ENCODE assay signal across 25 mouse cellular contexts in genomic region chr2:27591668-27592067, GRCm38 (mm10).
DNase-seq lines count a peak whose midpoint lies in the region; ATAC-seq lines count a peak whose summit lies in the region.
"Had no signal": no experiment of that assay in that cellular context is flagged by ENCODE, and none has a peak within 500 bp of the region (broad histone marks: within the 10 kb centered on the region; RNA-seq: fewer than 3 reads in every experiment).

No protein-coding gene starts in this region.

- H3K4me3 ChIP-seq in intestine, embryonic 15.5 days (replicated peaks) = no peak overlapping the region
- no peak overlapping the region for H3K4me3 ChIP-seq in limb, embryonic 12.5 days (replicated peaks)
- no peak overlapping the region for H3K4me3 ChIP-seq in kidney, embryonic 15.5 days (replicated peaks)
- H3K4me3 ChIP-seq: embryonic facial prominence, embryonic 10.5 days; embryonic facial prominence, embryonic 13.5 days; erythroblast, embryonic 14.5 days; forebrain, embryonic 13.5 days; hindbrain, embryonic 12.5 days; hindbrain, embryonic 15.5 days had no signal

- peak; percentile 14 for DNase-seq in hindlimb bud, embryonic 11.5 days (ENCODE audit: extremely low spot score, low read depth, low spot score)
- DNase-seq in large intestine, adult 2 months (ENCODE audit: low read depth, low spot score) = peak; percentile 55
- DNase-seq in spleen, adult 12 weeks (ENCODE audit: low spot score) = no peak
- no peak for DNase-seq in kidney, adult 9 months
- no peak for DNase-seq in urinary bladder, postnatal 36 days (ENCODE audit: low spot score in 2 of 2)
- DNase-seq: adrenal gland, adult 2 months; adrenal gland, postnatal 25 days; cerebellum, adult 11-12 months; cerebellum, adult 8-10 months; cerebellum, postnatal 10 days; cerebellum, postnatal 36 days; embryo, embryonic 11 days; gastrocnemius, postnatal 25 days had no signal

- no peaks in the 10 kb centered on the region for H3K36me3 ChIP-seq in intestine, embryonic 15.5 days
- no peaks in the 10 kb centered on the region for H3K36me3 ChIP-seq in limb, embryonic 12.5 days
- no peaks in the 10 kb centered on the region for H3K36me3 ChIP-seq in kidney, embryonic 15.5 days
- H3K36me3 ChIP-seq: embryonic facial prominence, embryonic 10.5 days; embryonic facial prominence, embryonic 13.5 days; hindbrain, embryonic 12.5 days; hindbrain, embryonic 15.5 days had no signal

- 49% methylated on average over 5 of the region's 5 CpGs for WGBS in intestine, embryonic 15.5 days
- 36% methylated on average over 5 of the region's 5 CpGs for WGBS in large intestine, adult 2 months
- 17% methylated on average over 5 of the region's 5 CpGs for WGBS in limb, embryonic 12.5 days
- 41% methylated on average over 5 of the region's 5 CpGs for WGBS in kidney, embryonic 15.5 days

- peaks cover 31% of the 10 kb centered on the region for H3K4me1 ChIP-seq in intestine, embryonic 15.5 days (replicated peaks)
- peaks cover 31% of the 10 kb centered on the region for H3K4me1 ChIP-seq in limb, embryonic 12.5 days (replicated peaks)
- peaks cover 27% of the 10 kb centered on the region for H3K4me1 ChIP-seq in kidney, embryonic 15.5 days
- H3K4me1 ChIP-seq: forebrain, embryonic 13.5 days had no signal

- no peak overlapping the region for H3K4me2 ChIP-seq in intestine, embryonic 15.5 days (replicated peaks)
- no peak overlapping the region for H3K4me2 ChIP-seq in limb, embryonic 12.5 days
- no peak overlapping the region for H3K4me2 ChIP-seq in kidney, embryonic 15.5 days
- H3K4me2 ChIP-seq: embryonic facial prominence, embryonic 13.5 days; forebrain, embryonic 13.5 days; heart, embryonic 11.5 days; hindbrain, embryonic 12.5 days; hindbrain, embryonic 15.5 days had no signal

- H3K9ac ChIP-seq in intestine, embryonic 15.5 days = no peak overlapping the region
- H3K9ac ChIP-seq in limb, embryonic 12.5 days (replicated peaks) = no peak overlapping the region
- H3K9ac ChIP-seq in kidney, embryonic 15.5 days = no peak overlapping the region
- H3K9ac ChIP-seq: embryonic facial prominence, embryonic 13.5 days; forebrain, embryonic 13.5 days; hindbrain, embryonic 12.5 days; hindbrain, embryonic 15.5 days had no signal

- peak; percentile 89 for ATAC-seq in intestine, embryonic 15.5 days
- peak; percentile 38; the same call in 1 of the 2 replicates for ATAC-seq in limb, embryonic 12.5 days (ENCODE audit: insufficient number of reproducible peaks, insufficient read depth, low FRiP score, low TSS enrichment, low read depth)
- ATAC-seq in kidney, embryonic 15.5 days (replicated peaks; ENCODE audit: low FRiP score) = no peak
- ATAC-seq: CD4-positive, CD25-positive, alpha-beta regulatory T cell, adult 4 months; forebrain, embryonic 13.5 days; forebrain, embryonic 16.5 days had no signal

- no peaks in the 10 kb centered on the region for H3K9me3 ChIP-seq in intestine, embryonic 15.5 days
- no peaks in the 10 kb centered on the region for H3K9me3 ChIP-seq in limb, embryonic 12.5 days
- no peaks in the 10 kb centered on the region for H3K9me3 ChIP-seq in kidney, embryonic 15.5 days (replicated peaks)
- H3K9me3 ChIP-seq: embryonic facial prominence, embryonic 10.5 days; embryonic facial prominence, embryonic 13.5 days; forebrain, embryonic 13.5 days; hindbrain, embryonic 12.5 days; hindbrain, embryonic 15.5 days had no signal

- peak overlapping the region; percentile 70 for H3K27ac ChIP-seq in intestine, embryonic 15.5 days
- H3K27ac ChIP-seq in limb, embryonic 12.5 days = peak overlapping the region; percentile 32; the same call in 1 of the 2 replicates
- H3K27ac ChIP-seq in kidney, embryonic 15.5 days = no peak overlapping the region
- H3K27ac ChIP-seq: embryonic facial prominence, embryonic 10.5 days; embryonic facial prominence, embryonic 13.5 days; forebrain, embryonic 13.5 days; hindbrain, embryonic 12.5 days; hindbrain, embryonic 15.5 days had no signal

- H3K27me3 ChIP-seq in intestine, embryonic 15.5 days (replicated peaks) = no peaks in the 10 kb centered on the region
- H3K27me3 ChIP-seq in limb, embryonic 12.5 days = peaks cover 8% of the 10 kb centered on the region; the same call in 1 of the 2 replicates
- H3K27me3 ChIP-seq in kidney, embryonic 15.5 days = no peaks in the 10 kb centered on the region
- H3K27me3 ChIP-seq: embryonic facial prominence, embryonic 13.5 days; hindbrain, embryonic 12.5 days; hindbrain, embryonic 15.5 days had no signal

Comparison
In these comparisons a context has a peak if more than half of its experiments do, and no peak if none do; other contexts are left out.
1. DNase-seq: peak in hindlimb bud, embryonic 11.5 days (single experiment) and large intestine, adult 2 months (single experiment); none in spleen, adult 12 weeks (single experiment), kidney, adult 9 months (single experiment) and urinary bladder, postnatal 36 days (0 of 2).